Mouse (Mus musculus): ENCODE results near the gene Celf2. TPM values are rescaled to one million over a fixed set of nuclear protein-coding genes. Genes with fewer than 3 reads are reported as not detected.

Gene Celf2
- polyA plus RNA-seq, 1 experiment from 2014 or later, result 35.4 TPM

GRCm38 (mm10) chr2:6689689-6690088 lies 819.7 kb downstream of the Celf2 start:
- H3K27me3 ChIP-seq (replicated peaks; ENCODE audit: control insufficient read depth, insufficient read depth, low read length), result no peaks in the 10 kb centered on the region
- no peaks in the 10 kb centered on the region for H3K4me1 ChIP-seq (ENCODE audit: control insufficient read depth, insufficient read depth, low read length)
- whole genome bisulfite sequencing, result 65% methylated on average over 2 of the region's 2 CpGs
- no peak for ATAC-seq
- no peak overlapping the region for H3K4me2 ChIP-seq (ENCODE audit: low read depth, low read length)
- H3K27ac ChIP-seq (ENCODE audit: low read length), result no peak overlapping the region
- H3K9me3 ChIP-seq (ENCODE audit: control insufficient read depth, low read length), result no peaks in the 10 kb centered on the region
- no peak overlapping the region for H3K4me3 ChIP-seq (ENCODE audit: low read length)
- H3K36me3 ChIP-seq (ENCODE audit: control insufficient read depth, insufficient read depth, low read length), result no peaks in the 10 kb centered on the region
- no peak overlapping the region for H3K9ac ChIP-seq (ENCODE audit: low read depth, low read length)

DNA sequence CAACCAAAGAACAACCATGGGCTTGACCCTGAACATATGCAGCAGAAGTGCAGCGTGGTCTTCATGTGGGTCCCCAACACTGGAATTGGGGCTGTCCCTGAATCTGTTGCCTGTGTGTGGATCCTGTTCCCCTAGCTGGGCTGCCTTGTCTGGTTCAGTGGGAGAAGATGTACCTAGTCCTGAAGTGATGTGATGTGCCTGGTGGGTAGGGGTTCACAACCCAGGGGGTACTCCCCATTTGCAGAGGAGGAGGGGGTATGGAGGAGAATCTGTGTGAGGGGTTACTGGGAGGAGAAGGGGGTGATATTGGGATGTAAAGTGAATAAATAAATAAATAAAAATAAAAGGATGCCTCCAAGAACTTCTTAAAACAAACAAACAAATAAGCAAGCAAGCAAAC lies 831.1 kb downstream of the Celf2 start:
- Histone ChIP-seq H3K4me3 (ENCODE audit: low read length) (no peak overlapping the region), H3K4me2 (ENCODE audit: low read depth, low read length) (no peak overlapping the region), H3K4me1 (ENCODE audit: control insufficient read depth, insufficient read depth, low read length) (no peaks in the 10 kb centered on the region), H3K9ac (ENCODE audit: low read depth, low read length) (no peak overlapping the region), H3K36me3 (ENCODE audit: control insufficient read depth, insufficient read depth, low read length) (no peaks in the 10 kb centered on the region), H3K27ac (ENCODE audit: low read length) (no peak overlapping the region), H3K27me3 (replicated peaks; ENCODE audit: control insufficient read depth, insufficient read depth, low read length) (no peaks in the 10 kb centered on the region), H3K9me3 (ENCODE audit: control insufficient read depth, low read length) (no peaks in the 10 kb centered on the region)
- 84% methylated on average over 1 of the region's 1 CpGs for WGBS
- ATAC-seq, result no peak

DNA sequence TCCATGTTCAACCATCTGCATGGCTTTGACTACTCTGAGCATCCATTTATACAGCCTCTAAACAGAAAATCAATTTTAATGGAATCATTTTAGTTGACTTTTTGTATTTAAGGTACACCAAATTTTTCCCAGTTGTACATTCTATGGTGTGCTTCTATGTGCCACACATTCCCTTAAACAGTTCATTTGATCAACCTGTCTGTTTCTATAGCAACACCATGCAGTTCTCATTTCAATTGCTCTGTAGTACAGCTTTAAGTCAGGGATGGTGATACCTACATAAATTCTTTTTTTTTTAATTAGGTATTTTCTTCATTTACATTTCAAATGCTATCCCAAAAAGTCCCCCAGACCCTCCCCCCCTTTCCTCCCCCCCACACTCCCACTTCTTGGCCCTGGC lies 831.9 kb downstream of the Celf2 start:
- no peak overlapping the region for H3K4me3 ChIP-seq (ENCODE audit: low read length)
- H3K9me3 ChIP-seq (ENCODE audit: control insufficient read depth, low read length), result no peaks in the 10 kb centered on the region
- no peaks in the 10 kb centered on the region for H3K36me3 ChIP-seq (ENCODE audit: control insufficient read depth, insufficient read depth, low read length)
- no peaks in the 10 kb centered on the region for H3K27me3 ChIP-seq (replicated peaks; ENCODE audit: control insufficient read depth, insufficient read depth, low read length)
- H3K4me1 ChIP-seq (ENCODE audit: control insufficient read depth, insufficient read depth, low read length), result no peaks in the 10 kb centered on the region
- no peak overlapping the region for H3K9ac ChIP-seq (ENCODE audit: low read depth, low read length)
- ATAC-seq, result no peak
- H3K4me2 ChIP-seq (ENCODE audit: low read depth, low read length), result no peak overlapping the region
- no peak overlapping the region for H3K27ac ChIP-seq (ENCODE audit: low read length)

GRCm38 (mm10) chr2:6674401-6674800 lies 835.0 kb downstream of the Celf2 start:
- H3K9me3 ChIP-seq (ENCODE audit: control insufficient read depth, low read length), result no peaks in the 10 kb centered on the region
- no peaks in the 10 kb centered on the region for H3K4me1 ChIP-seq (ENCODE audit: control insufficient read depth, insufficient read depth, low read length)
- H3K9ac ChIP-seq (ENCODE audit: low read depth, low read length), result no peak overlapping the region
- no peaks in the 10 kb centered on the region for H3K36me3 ChIP-seq (ENCODE audit: control insufficient read depth, insufficient read depth, low read length)
- H3K27ac ChIP-seq (ENCODE audit: low read length), result no peak overlapping the region
- 85% methylated on average over 3 of the region's 3 CpGs for WGBS
- no peak overlapping the region for H3K4me3 ChIP-seq (ENCODE audit: low read length)
- no peaks in the 10 kb centered on the region for H3K27me3 ChIP-seq (replicated peaks; ENCODE audit: control insufficient read depth, insufficient read depth, low read length)
- H3K4me2 ChIP-seq (ENCODE audit: low read depth, low read length), result no peak overlapping the region
- no peak for ATAC-seq

GRCm38 (mm10) chr2:6673418-6673817 lies 835.9 kb downstream of the Celf2 start:
- no peak overlapping the region for H3K4me3 ChIP-seq (ENCODE audit: low read length)
- H3K27ac ChIP-seq (ENCODE audit: low read length), result no peak overlapping the region
- H3K9ac ChIP-seq (ENCODE audit: low read depth, low read length), result no peak overlapping the region
- ATAC-seq, result no peak
- no peaks in the 10 kb centered on the region for H3K36me3 ChIP-seq (ENCODE audit: control insufficient read depth, insufficient read depth, low read length)
- H3K27me3 ChIP-seq (replicated peaks; ENCODE audit: control insufficient read depth, insufficient read depth, low read length), result no peaks in the 10 kb centered on the region
- H3K9me3 ChIP-seq (ENCODE audit: control insufficient read depth, low read length), result no peaks in the 10 kb centered on the region
- no peaks in the 10 kb centered on the region for H3K4me1 ChIP-seq (ENCODE audit: control insufficient read depth, insufficient read depth, low read length)
- 90% methylated on average over 3 of the region's 3 CpGs for WGBS
- H3K4me2 ChIP-seq (ENCODE audit: low read depth, low read length), result no peak overlapping the region

DNA sequence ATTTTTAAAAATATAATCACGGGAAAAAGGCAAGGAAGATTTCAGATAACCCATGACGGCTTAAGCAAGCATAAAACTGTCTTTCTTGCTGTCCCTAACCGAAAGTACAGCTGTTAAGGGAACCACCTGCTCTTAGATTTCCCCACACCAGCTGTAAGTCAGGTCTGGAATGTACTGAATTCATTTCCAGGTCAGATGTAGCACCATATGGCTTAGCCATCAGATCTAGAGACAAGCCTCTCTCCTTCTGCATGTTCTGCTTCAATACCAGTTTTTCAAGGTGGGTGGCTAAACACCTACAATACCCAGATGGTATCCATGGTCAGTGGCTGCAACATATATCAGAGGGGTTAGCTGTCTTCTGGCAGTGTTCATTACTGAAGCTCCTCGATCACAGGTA lies 841.8 kb downstream of the Celf2 start:
- ATAC-seq, result no peak
- Histone ChIP-seq H3K27me3 (replicated peaks; ENCODE audit: control insufficient read depth, insufficient read depth, low read length) (no peaks in the 10 kb centered on the region), H3K36me3 (ENCODE audit: control insufficient read depth, insufficient read depth, low read length) (no peaks in the 10 kb centered on the region), H3K9ac (ENCODE audit: low read depth, low read length) (no peak overlapping the region), H3K4me3 (ENCODE audit: low read length) (no peak overlapping the region), H3K9me3 (ENCODE audit: control insufficient read depth, low read length) (no peaks in the 10 kb centered on the region), H3K4me2 (ENCODE audit: low read depth, low read length) (no peak overlapping the region), H3K27ac (ENCODE audit: low read length) (no peak overlapping the region), H3K4me1 (ENCODE audit: control insufficient read depth, insufficient read depth, low read length) (no peaks in the 10 kb centered on the region)
- WGBS, result 69% methylated on average over 4 of the region's 4 CpGs

GRCm38 (mm10) chr2:6659834-6660233 lies 849.5 kb downstream of the Celf2 start:
- Histone ChIP-seq H3K27ac (ENCODE audit: low read length) (no peak overlapping the region), H3K4me3 (ENCODE audit: low read length) (no peak overlapping the region), H3K36me3 (ENCODE audit: control insufficient read depth, insufficient read depth, low read length) (no peaks in the 10 kb centered on the region), H3K27me3 (replicated peaks; ENCODE audit: control insufficient read depth, insufficient read depth, low read length) (no peaks in the 10 kb centered on the region), H3K9ac (ENCODE audit: low read depth, low read length) (no peak overlapping the region), H3K9me3 (ENCODE audit: control insufficient read depth, low read length) (no peaks in the 10 kb centered on the region), H3K4me2 (ENCODE audit: low read depth, low read length) (no peak overlapping the region), H3K4me1 (ENCODE audit: control insufficient read depth, insufficient read depth, low read length) (no peaks in the 10 kb centered on the region)
- WGBS, result 80% methylated on average over 4 of the region's 4 CpGs
- ATAC-seq, result no peak

DNA sequence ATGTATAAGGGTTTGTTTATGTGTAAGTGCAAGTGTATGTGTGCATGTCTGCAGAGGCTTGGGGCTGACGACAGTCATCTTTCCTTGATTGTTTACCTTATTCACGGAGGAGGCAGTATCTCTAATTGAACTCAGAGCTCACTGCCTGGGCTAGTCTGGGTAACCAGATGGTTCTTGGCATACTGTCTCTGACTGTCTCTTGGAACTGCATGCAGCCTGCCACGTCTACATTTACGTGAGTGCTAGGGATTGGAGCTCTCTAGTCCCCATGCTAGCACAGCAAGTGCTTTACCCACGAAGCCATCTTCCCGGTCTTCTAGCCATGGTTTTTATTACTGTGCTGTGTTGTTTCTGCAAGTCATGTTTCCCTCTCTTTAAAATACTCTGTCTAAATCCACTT lies 855.6 kb downstream of the Celf2 start:
- Histone ChIP-seq H3K27me3 (replicated peaks; ENCODE audit: control insufficient read depth, insufficient read depth, low read length) (no peaks in the 10 kb centered on the region), H3K27ac (ENCODE audit: low read length) (no peak overlapping the region), H3K4me2 (ENCODE audit: low read depth, low read length) (no peak overlapping the region), H3K9me3 (ENCODE audit: control insufficient read depth, low read length) (no peaks in the 10 kb centered on the region), H3K36me3 (ENCODE audit: control insufficient read depth, insufficient read depth, low read length) (no peaks in the 10 kb centered on the region), H3K9ac (ENCODE audit: low read depth, low read length) (no peak overlapping the region), H3K4me3 (ENCODE audit: low read length) (no peak overlapping the region), H3K4me1 (ENCODE audit: control insufficient read depth, insufficient read depth, low read length) (no peaks in the 10 kb centered on the region)
- ATAC-seq, result no peak
- 58% methylated on average over 6 of the region's 6 CpGs for WGBS

DNA sequence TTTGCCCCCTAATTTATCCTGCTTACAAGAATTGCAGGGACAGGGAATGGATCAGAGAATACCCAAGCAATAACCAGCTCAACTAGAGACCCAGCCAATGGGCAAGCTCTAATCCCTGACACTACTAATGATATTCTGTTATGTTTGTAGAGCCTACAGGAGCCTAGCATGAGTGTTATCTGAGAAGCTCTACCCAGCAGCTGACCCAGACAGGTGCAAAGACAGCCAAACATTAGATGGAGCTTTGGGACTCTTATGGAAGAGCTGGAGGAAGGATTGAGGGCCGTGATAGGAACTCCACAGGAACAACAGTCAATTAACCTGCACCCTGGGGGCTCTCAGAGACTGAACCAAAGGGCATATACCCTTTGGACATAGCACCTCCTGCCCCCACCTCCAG lies 857.7 kb downstream of the Celf2 start:
- H3K36me3 ChIP-seq (ENCODE audit: control insufficient read depth, insufficient read depth, low read length), result no peaks in the 10 kb centered on the region
- WGBS, result 78% methylated on average over 1 of the region's 1 CpGs

DNA sequence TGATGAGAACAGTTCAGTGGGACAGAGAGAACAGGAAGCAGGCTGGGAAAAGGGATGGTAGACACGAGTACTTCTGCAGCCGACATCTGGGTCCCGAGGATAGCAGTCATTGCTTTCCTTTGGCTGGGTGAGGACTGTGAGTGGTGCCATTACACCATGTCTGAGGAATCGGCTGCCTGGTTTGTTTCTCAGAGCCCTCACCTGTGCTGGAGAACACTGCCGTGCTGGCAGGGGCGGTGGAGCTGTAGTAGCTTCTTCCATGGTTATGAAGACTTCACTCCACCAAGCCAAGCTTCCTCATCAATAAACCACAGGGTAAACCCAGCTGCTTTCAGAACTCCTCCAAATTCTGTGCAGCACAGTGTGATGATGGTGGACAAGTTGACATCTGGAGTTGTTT lies 860.5 kb downstream of the Celf2 start:
- no peak overlapping the region for H3K9ac ChIP-seq (ENCODE audit: low read depth, low read length)
- no peaks in the 10 kb centered on the region for H3K27me3 ChIP-seq (replicated peaks; ENCODE audit: control insufficient read depth, insufficient read depth, low read length)
- no peaks in the 10 kb centered on the region for H3K9me3 ChIP-seq (ENCODE audit: control insufficient read depth, low read length)
- 85% methylated on average over 6 of the region's 6 CpGs for WGBS
- H3K36me3 ChIP-seq (ENCODE audit: control insufficient read depth, insufficient read depth, low read length), result no peaks in the 10 kb centered on the region
- H3K4me3 ChIP-seq (ENCODE audit: low read length), result no peak overlapping the region
- no peak overlapping the region for H3K27ac ChIP-seq (ENCODE audit: low read length)
- H3K4me1 ChIP-seq (ENCODE audit: control insufficient read depth, insufficient read depth, low read length), result no peaks in the 10 kb centered on the region
- ATAC-seq, result no peak
- no peak overlapping the region for H3K4me2 ChIP-seq (ENCODE audit: low read depth, low read length)

More for the DNA sequence above, 857.7 kb downstream of the Celf2 start:
- H3K27me3 ChIP-seq (replicated peaks; ENCODE audit: control insufficient read depth, insufficient read depth, low read length), result no peaks in the 10 kb centered on the region
- H3K27ac ChIP-seq (ENCODE audit: low read length), result no peak overlapping the region
- H3K4me2 ChIP-seq (ENCODE audit: low read depth, low read length), result no peak overlapping the region
- no peaks in the 10 kb centered on the region for H3K4me1 ChIP-seq (ENCODE audit: control insufficient read depth, insufficient read depth, low read length)
- no peak for ATAC-seq
- H3K4me3 ChIP-seq (ENCODE audit: low read length), result no peak overlapping the region
- H3K9me3 ChIP-seq (ENCODE audit: control insufficient read depth, low read length), result no peaks in the 10 kb centered on the region
- no peak overlapping the region for H3K9ac ChIP-seq (ENCODE audit: low read depth, low read length)

Data from intestine, embryonic 16.5 days (tissue).